Mouse (Mus musculus): ENCODE data around the gene Cfl1. TPM values are rescaled to one million over a fixed set of nuclear protein-coding genes. Genes with fewer than 3 reads are reported as not detected.

The Cfl1 gene
- polyA plus RNA-seq, 1 experiment from 2014 or later, result 1,653 TPM

- ATAC-seq, result no peak
These were observed 27.0 kb upstream of the Cfl1 start for GRCm38 (mm10) chr19:5463212-5463611.

GRCm38 (mm10) chr19:5463791-5464562 is 26.3 kb upstream of the Cfl1 start:
- no peak for TF ChIP-seq EP300 (IDR thresholded peaks at IDR 0.05)
- TF ChIP-seq CTCF (IDR thresholded peaks at IDR 0.05), result peak; percentile 95
- peaks cover 14% of the 10 kb centered on the region for H3K36me3 ChIP-seq (ENCODE audit: insufficient read depth, low read length)
- peak; percentile 72 for DNase-seq (ENCODE audit: low spot score)

More at GRCm38 (mm10) chr19:5463212-5463611, 27.0 kb upstream of the Cfl1 start:
- TF ChIP-seq CTCF (IDR thresholded peaks at IDR 0.05), result no peak
- TF ChIP-seq EP300 (IDR thresholded peaks at IDR 0.05), result no peak
- H3K4me3 ChIP-seq (ENCODE audit: low read depth, low read length), result no peak overlapping the region
- H3K27me3 ChIP-seq (replicated peaks; ENCODE audit: insufficient read depth, low read length), result no peaks in the 10 kb centered on the region
- H3K4me2 ChIP-seq (replicated peaks; ENCODE audit: low read depth, low read length), result no peak overlapping the region
- no peak for DNase-seq (ENCODE audit: low spot score)
- H3K4me1 ChIP-seq (ENCODE audit: insufficient read depth, low read depth, low read length), result peaks cover 3% of the 10 kb centered on the region; the same call in 1 of the 2 replicates
- no peaks in the 10 kb centered on the region for H3K9me3 ChIP-seq (ENCODE audit: low read length)
- H3K9ac ChIP-seq (replicated peaks; ENCODE audit: low read depth), result no peak overlapping the region
- peaks cover 14% of the 10 kb centered on the region for H3K36me3 ChIP-seq (ENCODE audit: insufficient read depth, low read length)
- 87% methylated on average over 9 of the region's 9 CpGs for WGBS
- no peak overlapping the region for H3K27ac ChIP-seq (ENCODE audit: low read length)

GRCm38 (mm10) chr19:5465037-5465436 is 25.2 kb upstream of the Cfl1 start:
- WGBS, result 94% methylated on average over 8 of the region's 8 CpGs
- H3K9me3 ChIP-seq (ENCODE audit: low read length), result no peaks in the 10 kb centered on the region
- peaks cover 1% of the 10 kb centered on the region; the same call in 1 of the 2 replicates for H3K4me1 ChIP-seq (ENCODE audit: insufficient read depth, low read depth, low read length)
- no peak overlapping the region for H3K4me3 ChIP-seq (ENCODE audit: low read depth, low read length)
- no peak overlapping the region for H3K27ac ChIP-seq (ENCODE audit: low read length)
- no peak for DNase-seq (ENCODE audit: low spot score)
- H3K4me2 ChIP-seq (replicated peaks; ENCODE audit: low read depth, low read length), result no peak overlapping the region
- no peak for ATAC-seq
- TF ChIP-seq EP300 (IDR thresholded peaks at IDR 0.05) (no peak), CTCF (IDR thresholded peaks at IDR 0.05) (no peak)
- no peak overlapping the region for H3K9ac ChIP-seq (replicated peaks; ENCODE audit: low read depth)
- H3K27me3 ChIP-seq (replicated peaks; ENCODE audit: insufficient read depth, low read length), result no peaks in the 10 kb centered on the region
- peaks cover 14% of the 10 kb centered on the region for H3K36me3 ChIP-seq (ENCODE audit: insufficient read depth, low read length)

More at GRCm38 (mm10) chr19:5463791-5464562, 26.3 kb upstream of the Cfl1 start:
- Histone ChIP-seq H3K27me3 (replicated peaks; ENCODE audit: insufficient read depth, low read length) (no peaks in the 10 kb centered on the region), H3K4me2 (replicated peaks; ENCODE audit: low read depth, low read length) (peak overlapping the region; percentile 25; the same call in 1 of the 2 replicates), H3K4me3 (ENCODE audit: low read depth, low read length) (no peak overlapping the region), H3K4me1 (ENCODE audit: insufficient read depth, low read depth, low read length) (peaks cover 3% of the 10 kb centered on the region; the same call in 1 of the 2 replicates), H3K27ac (ENCODE audit: low read length) (peak overlapping the region; percentile 61; the same call in 1 of the 2 replicates), H3K9me3 (ENCODE audit: low read length) (no peaks in the 10 kb centered on the region), H3K9ac (replicated peaks; ENCODE audit: low read depth) (no peak overlapping the region)
- 29% methylated on average over 15 of the region's 15 CpGs for WGBS
- peak; percentile 60 for ATAC-seq

GRCm38 (mm10) chr19:5466916-5467500 is 23.2 kb upstream of the Cfl1 start:
- TF ChIP-seq CTCF (IDR thresholded peaks at IDR 0.05), result no peak
- TF ChIP-seq EP300 (IDR thresholded peaks at IDR 0.05), result no peak
- no peaks in the 10 kb centered on the region for H3K9me3 ChIP-seq (ENCODE audit: low read length)
- DNase-seq (ENCODE audit: low spot score) (no peak), ATAC-seq (no peak)
- no peak overlapping the region for H3K9ac ChIP-seq (replicated peaks; ENCODE audit: low read depth)
- H3K27me3 ChIP-seq (replicated peaks; ENCODE audit: insufficient read depth, low read length), result no peaks in the 10 kb centered on the region
- H3K27ac ChIP-seq (ENCODE audit: low read length), result no peak overlapping the region
- H3K4me2 ChIP-seq (replicated peaks; ENCODE audit: low read depth, low read length), result no peak overlapping the region
- H3K36me3 ChIP-seq (ENCODE audit: insufficient read depth, low read length), result peaks cover 14% of the 10 kb centered on the region
- WGBS, result 90% methylated on average over 6 of the region's 6 CpGs
- no peaks in the 10 kb centered on the region for H3K4me1 ChIP-seq (ENCODE audit: insufficient read depth, low read depth, low read length)
- H3K4me3 ChIP-seq (ENCODE audit: low read depth, low read length), result no peak overlapping the region

GRCm38 (mm10) chr19:5468374-5468773 is 21.9 kb upstream of the Cfl1 start, which contains the start of gene Ctsw:
Gene Ctsw (minus strand): TSS chr19:5468507.
- no peak within 1 kb of the TSS for H3K4me3 ChIP-seq (ENCODE audit: low read depth, low read length)
- ATAC-seq (no peak), DNase-seq (ENCODE audit: low spot score) (no peak)
- no peaks in the 10 kb centered on the region for H3K27me3 ChIP-seq (replicated peaks; ENCODE audit: insufficient read depth, low read length)
- no peak within 1 kb of the TSS for H3K4me2 ChIP-seq (replicated peaks; ENCODE audit: low read depth, low read length)
- no peaks in the 10 kb centered on the region for H3K9me3 ChIP-seq (ENCODE audit: low read length)
- TF ChIP-seq EP300 (IDR thresholded peaks at IDR 0.05) (no peak), CTCF (IDR thresholded peaks at IDR 0.05) (no peak)
- no peaks in the 10 kb centered on the region for H3K4me1 ChIP-seq (ENCODE audit: insufficient read depth, low read depth, low read length)
- WGBS, result 36% methylated on average over 5 of the region's 5 CpGs
- no peak within 1 kb of the TSS for H3K9ac ChIP-seq (replicated peaks; ENCODE audit: low read depth)
- no peak within 1 kb of the TSS for H3K27ac ChIP-seq (ENCODE audit: low read length)
- peaks cover 14% of the 10 kb centered on the region for H3K36me3 ChIP-seq (ENCODE audit: insufficient read depth, low read length)

GRCm38 (mm10) chr19:5471846-5472245 is 18.4 kb upstream of the Cfl1 start:
- Histone ChIP-seq H3K36me3 (ENCODE audit: insufficient read depth, low read length) (no peaks in the 10 kb centered on the region), H3K4me1 (ENCODE audit: insufficient read depth, low read depth, low read length) (peaks cover 2% of the 10 kb centered on the region; the same call in 1 of the 2 replicates), H3K4me3 (ENCODE audit: low read depth, low read length) (no peak overlapping the region), H3K27ac (ENCODE audit: low read length) (no peak overlapping the region), H3K9me3 (ENCODE audit: low read length) (no peaks in the 10 kb centered on the region), H3K27me3 (replicated peaks; ENCODE audit: insufficient read depth, low read length) (no peaks in the 10 kb centered on the region), H3K4me2 (replicated peaks; ENCODE audit: low read depth, low read length) (no peak overlapping the region), H3K9ac (replicated peaks; ENCODE audit: low read depth) (no peak overlapping the region)
- DNase-seq (ENCODE audit: low spot score) (no peak), ATAC-seq (no peak)
- 48% methylated on average over 5 of the region's 5 CpGs for WGBS
- TF ChIP-seq EP300 (IDR thresholded peaks at IDR 0.05) (no peak), CTCF (IDR thresholded peaks at IDR 0.05) (no peak)

Measured in lung, postnatal 0 days (tissue).